In the genomic region with DNA sequence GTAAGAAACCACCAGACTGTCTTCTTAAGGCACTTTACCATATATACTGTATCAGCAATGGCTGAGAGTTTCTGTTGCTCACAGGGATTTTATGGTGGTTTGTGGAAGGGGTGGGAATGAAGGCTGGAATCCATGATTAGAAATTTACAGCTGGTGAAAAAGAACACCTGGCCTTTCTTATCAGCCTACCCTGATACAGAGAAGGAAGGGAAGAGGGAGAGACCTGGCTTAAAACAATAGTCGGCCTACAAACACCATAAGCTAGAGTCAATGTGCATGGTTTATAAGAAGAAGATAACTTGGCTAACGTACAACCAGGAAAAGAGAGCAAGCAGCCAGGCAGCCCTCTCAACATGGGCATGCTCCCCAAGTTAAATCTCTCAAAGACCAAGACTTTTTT, we compare ENCODE assay signal across 16 mouse cellular contexts.
"Had no signal": no experiment of that assay in that cellular context is flagged by ENCODE, and none has a peak within 500 bp of the region (broad histone marks: within the 10 kb centered on the region; RNA-seq: fewer than 3 reads in every experiment).

No protein-coding gene starts in this region.

- H3K4me2 ChIP-seq: neural tube, embryonic 12.5 days; neural tube, embryonic 13.5 days; neural tube, embryonic 15.5 days; stomach, embryonic 15.5 days had no signal

- H3K9me3 ChIP-seq: neural tube, embryonic 12.5 days; neural tube, embryonic 13.5 days; neural tube, embryonic 15.5 days; stomach, embryonic 15.5 days had no signal

- H3K27me3 ChIP-seq: neural tube, embryonic 12.5 days; neural tube, embryonic 13.5 days; neural tube, embryonic 15.5 days; stomach, embryonic 15.5 days had no signal

- H3K4me3 ChIP-seq: neural tube, embryonic 12.5 days; neural tube, embryonic 13.5 days; neural tube, embryonic 15.5 days; stomach, embryonic 15.5 days had no signal

- DNase-seq: retina, postnatal 1 day; right cerebral cortex, adult 18-20 months; right cerebral cortex, postnatal 14 days; right cerebral cortex, postnatal 25 days; right cerebral cortex, postnatal 4 days; spleen, adult 18-20 months; thymus, adult 18-20 months; thymus, adult 2 months; thymus, postnatal 25 days; thymus, postnatal 36 days; thymus, postnatal 4 days had no signal

- H3K4me1 ChIP-seq: neural tube, embryonic 12.5 days; neural tube, embryonic 13.5 days; neural tube, embryonic 15.5 days; stomach, embryonic 15.5 days had no signal

- H3K27ac ChIP-seq: neural tube, embryonic 12.5 days; neural tube, embryonic 13.5 days; neural tube, embryonic 15.5 days; stomach, embryonic 15.5 days; stomach, postnatal 0 days had no signal

- H3K9ac ChIP-seq: neural tube, embryonic 12.5 days; neural tube, embryonic 13.5 days; neural tube, embryonic 15.5 days; stomach, embryonic 15.5 days had no signal

- H3K36me3 ChIP-seq: neural tube, embryonic 12.5 days; neural tube, embryonic 13.5 days; neural tube, embryonic 15.5 days; stomach, embryonic 15.5 days had no signal
